Mouse (Mus musculus): ENCODE results near the gene Ano6.

GRCm38 (mm10) chr15:95836077-95836476 lies 45.4 kb downstream of the Ano6 start:
- no peak for TF ChIP-seq POLR2A (IDR thresholded peaks at IDR 0.05; ENCODE audit: borderline replicate concordance, low read depth, low read length)
- TF ChIP-seq CTCF (IDR thresholded peaks at IDR 0.05; ENCODE audit: low read depth, low read length), result no peak
